Mouse (Mus musculus) c-Kit-positive CD71-positive TER-119-positive erythroid progenitor cells, embryonic 14.5 days (primary cell): ENCODE data around the gene Ociad1.
A peak's percentile ranks its signal among the peaks of the same experiment; 100 is the strongest.

Experiments used
- DNase-seq: peaks from one replicate; pipeline ENCODE4 v3.0.0-alpha.2; 2013; ENCODE audit warnings: low spot score

Ociad1 gene

GRCm38 (mm10) chr5:73339779-73340722 is 47.5 kb downstream of the Ociad1 start:
- no peak for DNase-seq

- DNase-seq, result no peak
Measured at GRCm38 (mm10) chr5:73340723-73341235, 48.2 kb downstream of the Ociad1 start, which contains the start of gene Ociad2. Gene Ociad2, minus strand, starts transcription at chr5:73341028.

GRCm38 (mm10) chr5:73342701-73343355 is 50.2 kb downstream of the Ociad1 start:
- DNase-seq, result no peak

GRCm38 (mm10) chr5:73344310-73344709 is 51.7 kb downstream of the Ociad1 start:
- no peak for DNase-seq

GRCm38 (mm10) chr5:73345254-73345653 is 52.7 kb downstream of the Ociad1 start:
- no peak for DNase-seq

GRCm38 (mm10) chr5:73349514-73349913 is 56.9 kb downstream of the Ociad1 start:
- DNase-seq, result no peak

- DNase-seq, result no peak
Measured at GRCm38 (mm10) chr5:73351796-73352195, 59.2 kb downstream of the Ociad1 start.

GRCm38 (mm10) chr5:73353519-73353918 is 60.9 kb downstream of the Ociad1 start:
- DNase-seq, result no peak

GRCm38 (mm10) chr5:73353978-73354377 is 61.4 kb downstream of the Ociad1 start:
- peak; percentile 59 for DNase-seq

GRCm38 (mm10) chr5:73355393-73355792 is 62.8 kb downstream of the Ociad1 start:
- peak; percentile 69 for DNase-seq

- no peak for DNase-seq
Measured at GRCm38 (mm10) chr5:73359134-73359751, 66.7 kb downstream of the Ociad1 start.

- no peak for DNase-seq
Measured at GRCm38 (mm10) chr5:73359752-73360141, 67.2 kb downstream of the Ociad1 start.

GRCm38 (mm10) chr5:73360240-73360639 is 67.7 kb downstream of the Ociad1 start:
- no peak for DNase-seq

- no peak for DNase-seq
Measured at GRCm38 (mm10) chr5:73362338-73362737, 69.8 kb downstream of the Ociad1 start.

- no peak for DNase-seq
Measured at GRCm38 (mm10) chr5:73362791-73363190, 70.2 kb downstream of the Ociad1 start.
